Mouse (Mus musculus) hindbrain, embryonic 14.5 days (tissue): ENCODE measurements around the gene Gm20773. TPM values are rescaled to one million over a fixed set of nuclear protein-coding genes. Genes with fewer than 3 reads are reported as not detected.
"Not testable (repeated sequence)": the region's sequence is repeated elsewhere in the genome, so short reads cannot be mapped to it uniquely, and the experiment has no call there.

Experiments used
- ATAC-seq: fragments of 200-750 bp; cut with Nextera tagmentation; 2 replicates; pipeline ENCODE4 v1.8.0; 2017; ENCODE audit warnings: moderate number of reproducible peaks, mild to moderate bottlenecking, moderate TSS enrichment, moderate library complexity; ENCODE audit not compliant: low FRiP score
- DNase-seq: peaks from one replicate; pipeline ENCODE4 v3.0.0-alpha.2; 2015; ENCODE audit warnings: low spot score
- H3K27ac ChIP-seq: fragments of 300-500 bp; sonication (generic); 2 replicates; pipeline ENCODE4 v1.5.1; 2014; ENCODE audit warnings: mild to moderate bottlenecking, moderate library complexity
- H3K27me3 ChIP-seq: fragments of 300-500 bp; sonication (generic); 2 replicates; pipeline ENCODE4 v1.6.1; 2014; ENCODE audit warnings: mild to moderate bottlenecking, low read length, mixed read lengths; ENCODE audit not compliant: control insufficient read depth, insufficient read depth
- H3K36me3 ChIP-seq: fragments of 300-500 bp; sonication (generic); replicated peaks from 2 replicates; pipeline ENCODE4 v1.6.1; 2014; ENCODE audit not compliant: control insufficient read depth, insufficient read depth
- H3K4me1 ChIP-seq: fragments of 300-500 bp; sonication (generic); replicated peaks from 2 replicates; pipeline ENCODE4 v1.6.1; 2014; ENCODE audit warnings: antibody characterized with exemption, low read length, mixed read lengths; ENCODE audit not compliant: control insufficient read depth, insufficient read depth
- H3K4me2 ChIP-seq: fragments of 300-500 bp; sonication (generic); replicated peaks from 2 replicates; pipeline ENCODE4 v1.6.1; 2014; ENCODE audit warnings: mild to moderate bottlenecking, moderate library complexity
- H3K4me3 ChIP-seq: fragments of 300-500 bp; sonication (generic); replicated peaks from 2 replicates; pipeline ENCODE4 v1.5.1; 2014; ENCODE audit warnings: mild to moderate bottlenecking, low read length
- H3K9ac ChIP-seq: fragments of 300-500 bp; sonication (generic); 2 replicates; pipeline ENCODE4 v1.6.1; 2014
- H3K9me3 ChIP-seq: fragments of 300-500 bp; sonication (generic); 2 replicates; pipeline ENCODE4 v1.6.1; 2016; ENCODE audit warnings: low read length; ENCODE audit not compliant: control insufficient read depth
- WGBS: fragments of 180-500 bp; shearing (Covaris S2); extraction: QIAGEN DNeasy Blood & Tissue Kit; methylation state at CpG from one replicate; pipeline ENCODE4 v1.1.7; 2014; 5-methylcytosine and 5-hydroxymethylcytosine counted together
- polyA plus RNA-seq: library from polyadenylated mRNA; unstranded; fragments of >200 nt; fragmentation: Nextera tagmentation; extraction: Ambion mirVana; gene quantifications from 2 replicates; pipeline ENCODE4 v1.2.1, GENCODE M21; 2014

Gene Gm20773
- not detected in 2 replicates for polyA plus RNA-seq

- WGBS, result no CpG with 5 or more reads among the region's 1 CpGs
- H3K4me1 ChIP-seq, H3K9me3 ChIP-seq, H3K36me3 ChIP-seq, H3K4me3 ChIP-seq, H3K27me3 ChIP-seq, H3K4me2 ChIP-seq, H3K27ac ChIP-seq, H3K9ac ChIP-seq, DNase-seq, ATAC-seq: not testable (repeated sequence)
These were observed at the start of gene Gm20773 for GRCm38 (mm10) chrY:13493726-13494125. Gm20773 (plus strand) TSS chrY:13494026.

GRCm38 (mm10) chrY:13465479-13465878 is 28.3 kb upstream of the Gm20773 start, which contains the start of gene Gm21866:
Gm21866 (minus strand) TSS chrY:13465579.
- DNase-seq, H3K27ac ChIP-seq, H3K9me3 ChIP-seq, H3K9ac ChIP-seq, H3K4me2 ChIP-seq, H3K4me1 ChIP-seq, H3K4me3 ChIP-seq, ATAC-seq, H3K27me3 ChIP-seq, H3K36me3 ChIP-seq: not testable (repeated sequence)
- 85% methylated on average over 2 of the region's 3 CpGs for WGBS

Other genes starting within 250 kb of the Gm20773 start
- gene Gm21440, start 241.6 kb upstream of the Gm20773 start, polyA plus RNA-seq, result not detected in 2 replicates
- gene Gm21454, start 241.6 kb upstream of the Gm20773 start, polyA plus RNA-seq, result not detected in 2 replicates
- gene Gm21725, start 145.0 kb upstream of the Gm20773 start, polyA plus RNA-seq, result not detected in 2 replicates
- not detected in 2 replicates for gene Gm21866, start 28.4 kb upstream of the Gm20773 start, polyA plus RNA-seq